Mouse (Mus musculus) spleen, embryonic (tissue): ENCODE data around the gene Eif2ak1.
"Not testable (repeated sequence)": the region's sequence is repeated elsewhere in the genome, so short reads cannot be mapped to it uniquely, and the experiment has no call there.

ENCODE experiments used
- CTCF ChIA-PET: fragments of 350-600 bp; sonication (Branson Sonifier 250); formaldehyde crosslinking; loops from one replicate; lab custom pipeline; 2022; lab: Charles Lee

Gene Eif2ak1

GRCm38 (mm10) chr5:143817116-143817930 is at the start of gene Eif2ak1:
TSS of gene Eif2ak1 (plus strand) at chr5:143817788.
- CTCF ChIA-PET, result no interaction called here

DNA sequence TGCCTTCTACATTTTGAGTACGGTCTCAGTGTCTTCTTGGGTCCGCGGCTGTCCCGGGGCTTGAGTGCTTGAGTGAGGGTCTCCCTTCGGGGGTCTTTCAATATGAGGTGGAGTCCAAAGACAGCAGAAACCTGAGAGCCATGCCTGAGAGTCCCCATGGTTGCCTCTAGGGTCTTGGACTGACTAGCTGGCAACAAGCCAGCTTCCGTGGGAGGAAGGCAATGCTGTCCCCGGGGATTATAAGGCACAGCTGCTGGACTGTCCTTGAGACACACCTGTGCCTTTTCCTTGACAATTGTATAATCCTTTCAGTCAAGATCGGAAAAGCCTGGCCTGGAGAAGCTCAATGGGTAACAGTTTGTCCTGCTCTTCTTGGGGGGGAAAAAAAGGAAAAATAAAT is 35.6 kb upstream of the Eif2ak1 start:
- CTCF ChIA-PET, result interaction anchor here (0.6 kb wide), 1 partner anchor 10 kb away, joined by 4 read pairs; no protein-coding TSS in a partner anchor

GRCm38 (mm10) chr5:143785391-143785790 is 32.2 kb upstream of the Eif2ak1 start:
- CTCF ChIA-PET, result no interaction called here

- CTCF ChIA-PET, result not testable (repeated sequence)
These were observed 16.4 kb upstream of the Eif2ak1 start for GRCm38 (mm10) chr5:143801216-143801615.

DNA sequence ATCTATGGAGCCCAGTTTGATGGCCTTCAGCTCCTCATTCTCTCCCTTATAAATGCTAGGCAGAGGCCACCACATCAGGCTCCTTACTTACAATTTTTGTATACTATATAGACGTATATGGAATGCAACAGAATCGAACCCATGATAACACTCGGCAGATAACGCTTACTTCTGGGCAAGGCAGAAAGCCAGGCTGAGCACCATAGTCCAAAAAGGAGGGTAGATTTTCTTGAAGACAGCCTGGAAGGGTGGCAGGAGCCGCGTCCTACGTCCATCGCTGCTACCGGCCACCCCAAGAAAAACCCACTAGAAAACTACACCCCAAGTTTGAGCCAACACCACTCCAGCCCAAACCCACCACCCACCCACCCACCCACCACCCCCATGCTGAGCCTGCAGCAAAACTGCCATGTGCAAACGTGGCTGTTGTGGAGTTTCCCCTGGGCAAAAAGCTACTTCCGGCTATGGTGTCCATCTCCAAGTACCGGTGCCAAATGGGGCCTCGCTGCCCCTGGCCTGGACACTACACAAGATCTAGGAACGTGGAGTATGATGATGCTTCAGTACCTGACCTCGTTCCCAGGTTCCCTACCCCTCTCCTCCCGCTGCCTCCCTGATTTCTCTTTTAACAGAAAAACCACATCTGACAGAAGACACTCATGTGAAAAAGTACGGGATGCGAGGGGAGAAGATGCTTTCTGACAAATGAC is 13.4 kb upstream of the Eif2ak1 start:
- CTCF ChIA-PET, result no interaction called here

- CTCF ChIA-PET, result no interaction called here
These were observed 10.3 kb upstream of the Eif2ak1 start for GRCm38 (mm10) chr5:143807268-143807667.

- CTCF ChIA-PET, result no interaction called here
These were observed 8.0 kb upstream of the Eif2ak1 start for GRCm38 (mm10) chr5:143809421-143810090.

DNA sequence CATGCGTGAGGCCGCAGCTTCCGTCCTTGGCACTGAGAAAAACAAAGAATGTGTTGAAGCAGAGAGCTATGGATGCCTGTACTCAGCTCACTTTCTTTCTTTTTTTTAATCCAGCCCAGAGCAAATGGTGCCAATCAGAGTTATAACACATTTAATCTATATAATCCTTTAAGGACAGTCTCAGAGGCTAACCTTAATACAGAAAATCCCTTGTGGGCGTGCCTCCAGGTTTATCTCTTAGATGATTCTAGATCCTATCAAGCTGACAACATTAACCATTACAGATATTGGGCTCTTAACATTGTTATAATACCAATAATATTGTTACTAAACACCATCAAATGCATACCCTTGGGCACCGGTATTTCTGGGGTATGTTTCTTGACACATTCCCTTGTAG is 5.9 kb upstream of the Eif2ak1 start:
- CTCF ChIA-PET, result no interaction called here

DNA sequence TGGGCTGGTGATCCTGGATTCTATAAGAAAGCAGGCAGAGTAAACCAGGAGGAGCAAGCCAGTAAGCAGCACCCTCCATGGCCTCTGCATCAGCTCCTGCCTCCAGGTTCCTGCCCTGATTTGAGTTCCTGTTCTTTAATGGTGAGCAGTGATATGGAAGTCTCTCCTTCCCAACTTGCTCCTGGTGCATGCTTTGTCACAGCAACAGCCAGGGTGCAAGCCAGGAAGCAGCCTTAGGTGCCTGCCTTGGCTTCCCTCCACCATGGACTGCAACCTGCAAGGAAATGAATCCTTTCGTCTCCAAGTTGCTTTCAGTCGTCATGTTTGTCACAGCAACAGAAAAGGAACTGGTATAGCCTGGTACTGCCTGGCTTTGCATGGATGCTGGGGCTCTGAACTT is 3.0 kb upstream of the Eif2ak1 start:
- CTCF ChIA-PET, result no interaction called here

GRCm38 (mm10) chr5:143817931-143818311 is 333 bp downstream of the Eif2ak1 start:
- CTCF ChIA-PET, result no interaction called here

GRCm38 (mm10) chr5:143818461-143818860 is 873 bp downstream of the Eif2ak1 start:
- CTCF ChIA-PET, result no interaction called here

DNA sequence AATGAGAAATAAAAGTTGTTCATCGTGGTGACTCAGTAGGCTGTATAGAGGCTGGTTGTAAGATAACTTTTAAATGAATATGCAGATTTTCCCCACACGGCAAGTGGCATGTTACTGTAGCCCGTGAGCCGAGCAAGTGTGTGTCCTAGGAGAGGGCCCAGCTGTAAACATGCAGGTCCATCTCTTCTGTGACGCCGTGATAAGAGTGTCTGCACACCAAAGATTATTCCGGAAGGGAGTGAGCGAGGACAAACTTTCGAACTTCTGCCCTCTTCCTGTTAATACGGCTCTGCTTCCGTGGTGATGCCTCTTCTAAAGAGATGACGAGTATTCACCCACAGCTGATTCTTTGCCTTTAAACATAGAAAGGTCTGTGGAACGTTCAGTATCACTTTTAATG is 1.4 kb downstream of the Eif2ak1 start:
- CTCF ChIA-PET, result no interaction called here

GRCm38 (mm10) chr5:143819906-143820660 is 2.5 kb downstream of the Eif2ak1 start:
- CTCF ChIA-PET, result interaction anchor here (0.6 to 0.7 kb wide), 3 partner anchors 56 to 351 kb away, joined by 3 to 8 read pairs (median 8); no protein-coding TSS in a partner anchor

- CTCF ChIA-PET, result no interaction called here
These were observed 3.2 kb downstream of the Eif2ak1 start for GRCm38 (mm10) chr5:143820820-143821219.

DNA sequence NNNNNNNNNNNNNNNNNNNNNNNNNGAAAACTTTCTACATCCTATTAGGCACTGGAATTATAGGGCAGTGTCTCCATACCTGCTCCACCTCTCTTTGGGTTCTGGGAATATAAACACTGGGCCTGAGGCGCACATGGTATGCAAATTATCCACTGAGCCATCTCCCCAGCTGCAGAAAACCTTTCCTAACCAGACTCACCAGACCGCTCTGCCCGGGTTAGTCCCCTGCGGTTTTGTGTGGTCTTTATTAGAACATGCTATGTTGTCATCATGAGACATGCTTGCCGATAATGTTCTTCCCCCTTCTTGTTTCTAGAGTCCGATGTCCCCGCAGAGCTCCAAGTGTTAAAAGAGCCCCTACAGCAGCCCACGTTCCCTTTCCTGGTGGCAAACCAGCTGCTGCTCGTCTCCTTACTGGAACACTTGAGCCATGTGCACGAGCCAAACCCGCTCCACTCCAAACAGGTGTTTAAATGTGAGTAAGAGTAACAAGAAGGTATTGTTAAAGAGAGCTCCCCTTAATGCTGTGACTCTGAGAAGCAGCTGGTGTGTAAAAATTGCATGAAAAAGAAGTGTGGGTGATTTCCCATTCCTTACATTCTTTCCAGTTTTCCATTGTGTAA is 54.1 kb downstream of the Eif2ak1 start:
- CTCF ChIA-PET, result no interaction called here

- CTCF ChIA-PET, result interaction anchor here (0.5 kb wide), 1 partner anchor 58 kb away, joined by 4 read pairs; no protein-coding TSS in a partner anchor
These were observed 57.0 kb downstream of the Eif2ak1 start for GRCm38 (mm10) chr5:143874571-143874970.

GRCm38 (mm10) chr5:143885274-143885673 is 67.7 kb downstream of the Eif2ak1 start:
- CTCF ChIA-PET, result no interaction called here

DNA sequence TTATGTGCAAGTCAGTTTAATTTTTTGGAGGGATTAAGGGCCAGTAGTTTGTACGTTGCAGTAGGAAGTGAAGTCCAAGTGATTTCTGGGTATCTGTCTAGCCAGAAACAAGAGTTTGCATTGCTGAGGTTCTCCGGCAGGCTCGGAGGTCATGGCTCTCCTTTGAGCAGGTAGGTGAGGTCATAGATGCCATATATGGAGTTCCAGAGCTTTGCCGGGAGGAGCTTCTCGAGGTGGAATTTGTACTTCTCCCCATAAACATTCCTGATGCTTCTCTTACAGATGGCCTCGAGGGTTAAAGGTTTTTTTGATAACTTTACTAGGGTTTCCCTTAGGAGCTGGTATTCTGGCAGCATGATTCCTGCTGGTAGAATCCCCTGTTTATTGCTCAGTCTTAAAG is 73.2 kb downstream of the Eif2ak1 start:
- CTCF ChIA-PET, result no interaction called here

- CTCF ChIA-PET, result interaction anchor here (0.6 kb wide), 1 partner anchor 208 kb away, joined by 6 read pairs; no protein-coding TSS in a partner anchor
These were observed 74.8 kb downstream of the Eif2ak1 start for GRCm38 (mm10) chr5:143892255-143892886.

DNA sequence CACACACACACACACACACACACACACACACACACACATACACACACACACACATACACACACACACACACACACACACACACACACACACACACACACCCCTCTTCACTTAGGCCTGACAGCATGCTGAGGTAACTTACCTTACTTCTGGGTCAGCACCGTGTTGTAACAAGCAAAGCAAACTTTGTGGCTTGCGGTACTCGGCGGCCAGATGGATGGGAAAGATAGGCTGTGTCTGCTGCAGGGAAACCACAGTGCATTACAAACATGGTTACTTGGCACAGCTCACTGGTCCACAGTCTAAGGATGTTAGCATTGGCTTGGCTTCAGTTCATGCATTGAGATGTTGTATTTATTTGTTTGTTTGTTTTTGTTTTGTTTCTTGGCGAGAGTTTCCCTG is 75.8 kb downstream of the Eif2ak1 start:
- CTCF ChIA-PET, result no interaction called here
